In the genomic region with DNA sequence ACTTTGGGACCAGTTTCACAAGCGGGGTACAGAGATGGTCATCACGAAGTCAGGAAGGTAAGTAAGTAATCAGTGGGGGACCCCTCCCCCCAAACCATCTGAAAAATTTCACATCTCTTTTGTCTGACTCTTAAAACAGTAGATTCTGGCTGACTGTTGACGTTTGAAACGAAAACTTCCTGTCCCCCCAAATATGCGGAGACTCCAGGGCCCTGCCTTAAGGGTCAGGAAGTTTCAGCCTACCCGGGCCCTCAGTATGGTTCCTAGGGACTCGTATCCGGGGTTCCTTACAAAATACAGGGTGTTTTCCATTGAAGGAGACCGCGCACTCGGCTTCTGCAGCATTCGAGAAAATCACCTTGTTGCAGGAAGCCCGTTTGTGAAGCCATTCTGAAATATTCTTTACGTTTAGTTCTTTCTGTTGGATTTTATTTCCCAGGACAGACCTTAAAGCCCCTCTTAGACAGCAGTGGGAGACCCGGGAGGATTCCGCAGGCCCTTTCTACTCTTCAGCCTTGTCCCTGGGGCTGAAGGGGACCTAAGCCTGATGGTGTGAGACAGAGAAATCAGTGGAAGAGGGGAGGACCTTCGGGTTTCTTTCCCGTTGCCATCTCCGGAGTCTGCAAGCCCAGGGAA, we compare ENCODE assay signal across 8 mouse cellular contexts. TPM values are rescaled to one million over a fixed set of nuclear protein-coding genes. Genes with fewer than 3 reads are reported as not detected.
DNase-seq lines count a peak whose midpoint lies in the region; ATAC-seq and TF ChIP-seq lines count a peak whose summit lies in the region.

No protein-coding gene starts in this region.

- TF ChIP-seq POLR2A in cortical plate, adult 2 months (IDR thresholded peaks at IDR 0.05; ENCODE audit: extremely low read depth, insufficient read depth, low read length): no peak

- no peak for ATAC-seq in kidney, embryonic 16.5 days (ENCODE audit: low FRiP score, low TSS enrichment)
- no peak for ATAC-seq in hindbrain, embryonic 15.5 days (ENCODE audit: low FRiP score, low read depth)
- ATAC-seq in midbrain, embryonic 16.5 days: no peak
- ATAC-seq in inflammation-experienced regulatory T-cells, adult 6 months: no peak

- TF ChIP-seq CTCF in cortical plate, adult 2 months (IDR thresholded peaks at IDR 0.05; ENCODE audit: extremely low read depth, insufficient read depth, low read length): no peak

- DNase-seq in kidney, postnatal 25 days: no peak
- no peak for DNase-seq in urinary bladder, postnatal 10 days (ENCODE audit: low spot score)
- no peak for DNase-seq in layer of hippocampus, adult 8-10 months (ENCODE audit: low spot score in 2 of 2)

- peak overlapping the region; percentile 87 for H3K9ac ChIP-seq in kidney, embryonic 16.5 days (replicated peaks; ENCODE audit: low read length)
- no peak overlapping the region for H3K9ac ChIP-seq in hindbrain, embryonic 15.5 days
- H3K9ac ChIP-seq in midbrain, embryonic 16.5 days (ENCODE audit: low read depth, low read length): no peak overlapping the region

- H3K27ac ChIP-seq in kidney, embryonic 16.5 days (ENCODE audit: low read length): peak overlapping the region; percentile 97
- H3K27ac ChIP-seq in cortical plate, adult 2 months (ENCODE audit: insufficient read depth, low read length): 0 out of 2 replicates have a peak overlapping the region, but pooled peaks have one; percentile 42
- H3K27ac ChIP-seq in hindbrain, embryonic 15.5 days (replicated peaks): no peak overlapping the region
- no peak overlapping the region for H3K27ac ChIP-seq in midbrain, embryonic 16.5 days (ENCODE audit: low read length)

- peaks cover 59% of the 10 kb centered on the region for H3K27me3 ChIP-seq in kidney, embryonic 16.5 days (ENCODE audit: insufficient read depth, low read length)
- peaks cover 88% of the 10 kb centered on the region for H3K27me3 ChIP-seq in hindbrain, embryonic 15.5 days
- peaks cover 65% of the 10 kb centered on the region for H3K27me3 ChIP-seq in midbrain, embryonic 16.5 days (ENCODE audit: control insufficient read depth, insufficient read depth, low read depth, low read length)

- 2% methylated on average over 19 of the region's 19 CpGs for WGBS in kidney, embryonic 16.5 days
- WGBS in hindbrain, embryonic 15.5 days: 1% methylated on average over 19 of the region's 19 CpGs
- 3% methylated on average over 19 of the region's 19 CpGs for WGBS in midbrain, embryonic 16.5 days

- peak overlapping the region; percentile 67 for H3K4me3 ChIP-seq in kidney, embryonic 16.5 days (ENCODE audit: low read length)
- H3K4me3 ChIP-seq in cortical plate, adult 2 months (ENCODE audit: insufficient read depth, low read length): peak overlapping the region; percentile 27
- H3K4me3 ChIP-seq in hindbrain, embryonic 15.5 days: peak overlapping the region; percentile 26; the same call in 1 of the 2 replicates
- H3K4me3 ChIP-seq in midbrain, embryonic 16.5 days (ENCODE audit: low read depth, low read length): peak overlapping the region; percentile 24

- H3K36me3 ChIP-seq in kidney, embryonic 16.5 days (ENCODE audit: insufficient read depth, low read length): peaks cover 8% of the 10 kb centered on the region; the same call in 1 of the 2 replicates
- H3K36me3 ChIP-seq in hindbrain, embryonic 15.5 days: no peaks in the 10 kb centered on the region
- no peaks in the 10 kb centered on the region for H3K36me3 ChIP-seq in midbrain, embryonic 16.5 days (ENCODE audit: control insufficient read depth, insufficient read depth, low read length)

- no peaks in the 10 kb centered on the region for H3K9me3 ChIP-seq in kidney, embryonic 16.5 days (ENCODE audit: low read length)
- no peaks in the 10 kb centered on the region for H3K9me3 ChIP-seq in hindbrain, embryonic 15.5 days
- no peaks in the 10 kb centered on the region for H3K9me3 ChIP-seq in midbrain, embryonic 16.5 days (replicated peaks; ENCODE audit: control insufficient read depth, low read length, poor library complexity, severe bottlenecking)

- H3K4me1 ChIP-seq in kidney, embryonic 16.5 days (ENCODE audit: insufficient read depth, low read length): peaks cover 24% of the 10 kb centered on the region
- no peaks in the 10 kb centered on the region for H3K4me1 ChIP-seq in cortical plate, adult 2 months (ENCODE audit: control insufficient read depth, insufficient read depth, low read length)
- H3K4me1 ChIP-seq in hindbrain, embryonic 15.5 days (replicated peaks): peaks cover 14% of the 10 kb centered on the region
- H3K4me1 ChIP-seq in midbrain, embryonic 16.5 days (ENCODE audit: control insufficient read depth, insufficient read depth, low read length): peaks cover 8% of the 10 kb centered on the region; the same call in 1 of the 2 replicates

- H3K4me2 ChIP-seq in kidney, embryonic 16.5 days (replicated peaks; ENCODE audit: low read depth, low read length): peak overlapping the region; percentile 68
- no peak overlapping the region for H3K4me2 ChIP-seq in hindbrain, embryonic 15.5 days
- H3K4me2 ChIP-seq in midbrain, embryonic 16.5 days (ENCODE audit: low read length): no peak overlapping the region

RNA-seq across cellular contexts. Expression of gene Tbx3, which starts 2.0 kb away (rescaled TPM):
- polyA plus RNA-seq in kidney, embryonic 16.5 days (2015; fragmentation: Nextera tagmentation; extraction: Ambion mirVana): 52.6 and 60.5 TPM in 2 replicates
- polyA plus RNA-seq in cortical plate, adult 2 months (2012; rRNA removed): 1.8 and 1.9 TPM in 2 replicates
- 4.0 and 5.0 TPM in 2 replicates for polyA plus RNA-seq in hindbrain, embryonic 15.5 days (2015; fragmentation: Nextera tagmentation; extraction: Ambion mirVana)
- 2.4 and 3.4 TPM in 2 replicates for polyA plus RNA-seq in midbrain, embryonic 16.5 days (2015; fragmentation: Nextera tagmentation; extraction: Ambion mirVana)
- polyA plus RNA-seq in inflammation-experienced regulatory T-cells, adult 6 months (2017; shearing (Covaris generic)): under 1 TPM in 1 of 3 experiments, not detected in 2; 0.56 TPM
- 1 to 10 TPM; 2.2 to 3.4 (median 2.6) TPM for total RNA-seq in layer of hippocampus, adult 8-10 months (2022)

Comparison
In these comparisons a context has a peak if more than half of its experiments do, and no peak if none do; other contexts are left out.
1. H3K27ac ChIP-seq: peak in kidney, embryonic 16.5 days (single experiment) and cortical plate, adult 2 months (single experiment); none in hindbrain, embryonic 15.5 days (single experiment) and midbrain, embryonic 16.5 days (single experiment).
2. Peak in every context shown above with its lines, with median percentiles within 50 percentile points of each other: H3K4me3 ChIP-seq.